Mouse (Mus musculus): ENCODE data around the gene Hes5. TPM values are rescaled to one million over a fixed set of nuclear protein-coding genes. Genes with fewer than 3 reads are reported as not detected.

Gene Hes5
- polyA plus RNA-seq, 1 experiment from 2014 or later: 0.15 TPM

DNA sequence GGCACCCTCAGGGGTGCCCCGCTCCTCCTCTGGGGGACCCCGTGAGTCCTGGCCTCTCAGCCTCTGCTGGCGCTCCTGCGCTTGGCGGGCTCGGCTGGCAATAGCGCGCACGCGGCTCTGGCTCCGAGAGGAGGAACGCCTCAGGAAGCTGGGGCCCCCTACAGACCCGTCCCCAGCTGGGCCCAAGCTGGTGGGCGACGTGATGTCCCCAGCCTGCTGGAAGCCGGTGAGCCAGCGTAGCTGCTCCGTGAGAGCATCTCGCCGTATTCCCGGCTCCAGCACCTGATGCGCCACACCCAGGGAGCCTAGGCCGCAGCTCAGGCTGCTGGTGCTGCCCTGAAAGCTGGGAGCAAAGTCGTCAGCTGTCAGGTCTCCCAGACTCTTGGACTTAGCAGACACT, 23.0 kb downstream of the Hes5 start:
- WGBS (ENCODE audit: insufficient replicate concordance): 37% methylated on average over 24 of the region's 24 CpGs
- H3K9ac ChIP-seq (replicated peaks): no peak overlapping the region
- H3K27me3 ChIP-seq (ENCODE audit: insufficient read depth, low read length): 0 out of 2 replicates have a peak, but pooled peaks cover 4% of the 10 kb centered on the region
- no peaks in the 10 kb centered on the region for H3K9me3 ChIP-seq (ENCODE audit: low read length)
- 0 out of 2 replicates have a peak, but pooled peaks cover 2% of the 10 kb centered on the region for H3K4me1 ChIP-seq (ENCODE audit: insufficient read depth)
- H3K4me3 ChIP-seq (ENCODE audit: low read depth, low read length): no peak overlapping the region
- no peak for TF ChIP-seq EP300 (IDR thresholded peaks at IDR 0.05; ENCODE audit: low read depth)
- no peak for TF ChIP-seq CTCF (IDR thresholded peaks at IDR 0.05; ENCODE audit: low read depth)
- H3K36me3 ChIP-seq (replicated peaks; ENCODE audit: insufficient read depth, low read length): peaks cover 26% of the 10 kb centered on the region
- ATAC-seq (no peak), DNase-seq (no peak)
- H3K27ac ChIP-seq (ENCODE audit: low read depth): no peak overlapping the region
- H3K4me2 ChIP-seq (ENCODE audit: low read depth, low read length): no peak overlapping the region

DNA sequence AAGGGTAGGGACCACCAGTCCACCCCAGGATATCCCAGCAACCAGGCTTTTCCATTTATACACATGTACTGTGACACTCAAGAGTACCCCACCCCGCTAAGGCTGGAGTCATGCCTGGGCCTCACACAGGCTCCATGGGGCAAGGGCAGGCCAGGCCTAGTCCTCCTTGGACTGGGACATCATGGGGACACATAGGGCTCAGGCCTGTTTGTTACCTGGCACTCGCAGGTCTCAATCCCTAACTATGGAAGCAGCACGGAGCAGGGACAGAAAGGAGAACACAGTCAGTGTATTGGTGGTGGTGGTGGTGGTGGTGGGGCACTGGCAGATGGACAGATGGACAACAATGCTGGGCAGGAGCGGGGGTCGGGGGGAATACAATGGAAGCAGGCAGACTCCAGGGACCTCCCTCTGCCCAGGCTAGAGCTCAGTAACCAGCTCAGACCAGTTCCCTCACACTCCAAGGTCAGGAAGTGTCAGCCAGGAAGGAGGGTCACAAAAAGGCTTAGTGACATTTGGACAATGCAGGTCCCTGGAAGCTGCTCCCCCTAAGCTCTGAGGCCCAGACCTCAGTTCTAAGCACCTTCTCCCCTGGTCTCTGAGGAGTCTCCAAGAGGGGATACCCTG, 24.5 kb downstream of the Hes5 start:
- Histone ChIP-seq H3K36me3 (replicated peaks; ENCODE audit: insufficient read depth, low read length) (peaks cover 12% of the 10 kb centered on the region), H3K27ac (ENCODE audit: low read depth) (no peak overlapping the region), H3K27me3 (ENCODE audit: insufficient read depth, low read length) (0 out of 2 replicates have a peak, but pooled peaks cover 4% of the 10 kb centered on the region), H3K9ac (replicated peaks) (no peak overlapping the region), H3K4me2 (ENCODE audit: low read depth, low read length) (no peak overlapping the region), H3K4me1 (ENCODE audit: insufficient read depth) (0 out of 2 replicates have a peak, but pooled peaks cover 2% of the 10 kb centered on the region), H3K9me3 (ENCODE audit: low read length) (no peaks in the 10 kb centered on the region), H3K4me3 (ENCODE audit: low read depth, low read length) (no peak overlapping the region)
- no peak for DNase-seq
- no peak for TF ChIP-seq EP300 (IDR thresholded peaks at IDR 0.05; ENCODE audit: low read depth)
- no peak for TF ChIP-seq CTCF (IDR thresholded peaks at IDR 0.05; ENCODE audit: low read depth)
- 90% methylated on average over 5 of the region's 5 CpGs for WGBS (ENCODE audit: insufficient replicate concordance)
- no peak for ATAC-seq

DNA sequence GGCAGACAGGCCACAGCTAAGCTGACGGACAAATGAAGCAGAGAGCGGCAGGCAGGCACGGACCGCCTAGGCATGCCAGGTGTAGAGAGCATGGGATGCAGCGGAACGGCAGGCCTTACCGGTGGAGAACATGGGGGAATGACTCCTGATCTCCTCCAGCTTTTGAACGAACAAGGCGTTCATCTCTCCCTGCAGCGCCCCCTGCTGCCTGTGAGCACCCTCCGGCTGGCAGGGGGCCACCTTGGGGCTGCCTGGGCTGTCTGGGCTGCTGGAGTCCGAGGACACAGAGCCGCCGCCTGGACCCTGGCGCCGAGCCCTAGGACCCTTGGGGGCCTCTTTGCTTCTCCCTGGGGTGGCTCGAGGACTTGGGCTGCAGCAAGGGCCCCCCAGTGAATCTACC, 25.4 kb downstream of the Hes5 start:
- Histone ChIP-seq H3K9me3 (ENCODE audit: low read length) (no peaks in the 10 kb centered on the region), H3K4me1 (ENCODE audit: insufficient read depth) (0 out of 2 replicates have a peak, but pooled peaks cover 2% of the 10 kb centered on the region), H3K4me3 (ENCODE audit: low read depth, low read length) (no peak overlapping the region), H3K4me2 (ENCODE audit: low read depth, low read length) (no peak overlapping the region), H3K27ac (ENCODE audit: low read depth) (no peak overlapping the region), H3K27me3 (ENCODE audit: insufficient read depth, low read length) (0 out of 2 replicates have a peak, but pooled peaks cover 4% of the 10 kb centered on the region), H3K9ac (replicated peaks) (0 out of 2 replicates have a peak overlapping the region, but pooled peaks have one; percentile 30), H3K36me3 (replicated peaks; ENCODE audit: insufficient read depth, low read length) (peaks cover 3% of the 10 kb centered on the region)
- TF ChIP-seq CTCF (IDR thresholded peaks at IDR 0.05; ENCODE audit: low read depth): peak; percentile 73
- TF ChIP-seq EP300 (IDR thresholded peaks at IDR 0.05; ENCODE audit: low read depth): no peak
- ATAC-seq (peak; percentile 47; the same call in 1 of the 2 replicates), DNase-seq (peak; percentile 84)
- 19% methylated on average over 16 of the region's 17 CpGs for WGBS (ENCODE audit: insufficient replicate concordance)

GRCm38 (mm10) chr4:154986750-154987149, 26.0 kb downstream of the Hes5 start:
- Histone ChIP-seq H3K27me3 (ENCODE audit: insufficient read depth, low read length) (0 out of 2 replicates have a peak, but pooled peaks cover 4% of the 10 kb centered on the region), H3K9ac (replicated peaks) (no peak overlapping the region)
- 75% methylated on average over 15 of the region's 15 CpGs for WGBS (ENCODE audit: insufficient replicate concordance)

GRCm38 (mm10) chr4:154994876-154995275, 34.2 kb downstream of the Hes5 start:
- ATAC-seq (no peak), DNase-seq (no peak)
- Histone ChIP-seq H3K4me2 (ENCODE audit: low read depth, low read length) (no peak overlapping the region), H3K4me1 (ENCODE audit: insufficient read depth) (no peaks in the 10 kb centered on the region), H3K4me3 (ENCODE audit: low read depth, low read length) (no peak overlapping the region), H3K9ac (replicated peaks) (no peak overlapping the region), H3K9me3 (ENCODE audit: low read length) (no peaks in the 10 kb centered on the region), H3K36me3 (replicated peaks; ENCODE audit: insufficient read depth, low read length) (no peaks in the 10 kb centered on the region), H3K27me3 (ENCODE audit: insufficient read depth, low read length) (no peaks in the 10 kb centered on the region), H3K27ac (ENCODE audit: low read depth) (no peak overlapping the region)
- 63% methylated on average over 4 of the region's 4 CpGs for WGBS (ENCODE audit: insufficient replicate concordance)
- TF ChIP-seq CTCF (IDR thresholded peaks at IDR 0.05; ENCODE audit: low read depth): no peak
- TF ChIP-seq EP300 (IDR thresholded peaks at IDR 0.05; ENCODE audit: low read depth): no peak

More at GRCm38 (mm10) chr4:154986750-154987149, 26.0 kb downstream of the Hes5 start:
- no peak overlapping the region for H3K4me3 ChIP-seq (ENCODE audit: low read depth, low read length)
- no peak for DNase-seq
- no peak overlapping the region for H3K27ac ChIP-seq (ENCODE audit: low read depth)
- H3K4me1 ChIP-seq (ENCODE audit: insufficient read depth): 0 out of 2 replicates have a peak, but pooled peaks cover 2% of the 10 kb centered on the region
- no peaks in the 10 kb centered on the region for H3K9me3 ChIP-seq (ENCODE audit: low read length)
- no peak for TF ChIP-seq EP300 (IDR thresholded peaks at IDR 0.05; ENCODE audit: low read depth)
- no peak for TF ChIP-seq CTCF (IDR thresholded peaks at IDR 0.05; ENCODE audit: low read depth)
- ATAC-seq: no peak
- H3K4me2 ChIP-seq (ENCODE audit: low read depth, low read length): no peak overlapping the region
- no peaks in the 10 kb centered on the region for H3K36me3 ChIP-seq (replicated peaks; ENCODE audit: insufficient read depth, low read length)

DNA sequence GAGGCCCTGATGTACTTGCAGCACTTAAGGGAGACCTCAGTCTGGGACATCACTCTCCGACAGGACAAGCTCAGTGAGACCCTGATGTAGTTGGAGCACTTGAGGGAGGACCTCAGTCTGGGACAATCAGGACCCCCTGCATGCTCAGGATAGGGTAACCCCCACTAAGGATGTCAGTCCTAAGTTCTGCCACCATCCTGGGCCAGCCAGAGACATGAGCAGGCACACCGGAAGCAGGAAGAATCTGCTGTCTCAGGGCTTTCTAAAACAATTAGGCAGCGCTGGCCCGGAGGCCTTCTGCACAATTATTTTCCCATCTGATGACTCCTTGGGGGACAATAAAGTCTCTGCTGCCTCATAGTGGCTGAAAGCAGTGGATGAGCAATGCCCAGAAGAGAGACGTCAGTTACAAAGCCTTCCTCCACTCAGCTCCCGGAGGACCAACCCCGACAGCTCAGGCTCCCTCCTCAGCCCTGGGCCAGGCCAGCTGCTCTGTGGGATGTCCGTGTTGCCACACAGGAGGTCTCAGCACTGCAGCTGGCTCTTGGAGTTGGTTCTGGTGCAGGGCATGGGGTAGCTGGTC, 35.9 kb downstream of the Hes5 start:
- Histone ChIP-seq H3K36me3 (replicated peaks; ENCODE audit: insufficient read depth, low read length) (no peaks in the 10 kb centered on the region), H3K9ac (replicated peaks) (no peak overlapping the region), H3K4me3 (ENCODE audit: low read depth, low read length) (no peak overlapping the region), H3K4me1 (ENCODE audit: insufficient read depth) (no peaks in the 10 kb centered on the region), H3K9me3 (ENCODE audit: low read length) (no peaks in the 10 kb centered on the region), H3K27ac (ENCODE audit: low read depth) (no peak overlapping the region), H3K4me2 (ENCODE audit: low read depth, low read length) (no peak overlapping the region), H3K27me3 (ENCODE audit: insufficient read depth, low read length) (no peaks in the 10 kb centered on the region)
- TF ChIP-seq EP300 (IDR thresholded peaks at IDR 0.05; ENCODE audit: low read depth) (no peak), CTCF (IDR thresholded peaks at IDR 0.05; ENCODE audit: low read depth) (no peak)
- ATAC-seq (no peak), DNase-seq (no peak)
- WGBS (ENCODE audit: insufficient replicate concordance): 54% methylated on average over 8 of the region's 8 CpGs

Data from liver, postnatal 0 days (tissue).